Mouse (Mus musculus) kidney, embryonic 15.5 days (tissue): Measurements from ENCODE around the gene Car3. TPM values are rescaled to one million over a fixed set of nuclear protein-coding genes. Genes with fewer than 3 reads are reported as not detected.

Source experiments
- polyA plus RNA-seq: library from polyadenylated mRNA; unstranded; fragments of >200 nt; fragmentation: Nextera tagmentation; extraction: Ambion mirVana; gene quantifications from 2 replicates; pipeline ENCODE4 v1.2.1, GENCODE M21; 2015

Car3 gene
- polyA plus RNA-seq, 1 experiment from 2014 or later = 39.6 TPM

Other genes with a start within 250 kb of the Car3 start
- 3.4 and 3.5 TPM in 2 replicates for gene Car13, start 221.8 kb upstream of the Car3 start, polyA plus RNA-seq
- 0.17 and 0.18 TPM in 2 replicates for gene Car1, start 55.1 kb upstream of the Car3 start, polyA plus RNA-seq
- 82.4 and 87.0 TPM in 2 replicates for gene Car2, start 22.8 kb downstream of the Car3 start, polyA plus RNA-seq